Comparison of ENCODE assay signal across 22 mouse cellular contexts in genomic region chr10:3383176-3383575, GRCm38 (mm10). TPM values are rescaled to one million over a fixed set of nuclear protein-coding genes. Genes with fewer than 3 reads are reported as not detected.
"Had no signal": no experiment of that assay in that cellular context is flagged by ENCODE, and none has a peak within 500 bp of the region (broad histone marks: within the 10 kb centered on the region; RNA-seq: fewer than 3 reads in every experiment).

No protein-coding gene starts in this region.

- H3K27me3 ChIP-seq: limb, embryonic 13.5 days; liver, embryonic 12.5 days; liver, embryonic 15.5 days; midbrain, embryonic 13.5 days; neural tube, embryonic 13.5 days; stomach, embryonic 15.5 days had no signal

- H3K4me3 ChIP-seq: layer of hippocampus, adult 2 months; limb, embryonic 10.5 days; limb, embryonic 13.5 days; liver, embryonic 12.5 days; liver, embryonic 15.5 days; midbrain, embryonic 10.5 days; midbrain, embryonic 13.5 days; myocyte; neural tube, embryonic 13.5 days; stomach, embryonic 15.5 days had no signal

- H3K36me3 ChIP-seq: limb, embryonic 10.5 days; limb, embryonic 13.5 days; liver, embryonic 12.5 days; liver, embryonic 15.5 days; midbrain, embryonic 10.5 days; midbrain, embryonic 13.5 days; stomach, embryonic 15.5 days had no signal

- H3K27ac ChIP-seq: layer of hippocampus, adult 2 months; limb, embryonic 10.5 days; limb, embryonic 13.5 days; liver, embryonic 12.5 days; liver, embryonic 15.5 days; macrophage; midbrain, embryonic 10.5 days; midbrain, embryonic 13.5 days; neural tube, embryonic 13.5 days; stomach, embryonic 15.5 days had no signal

- DNase-seq: kidney, adult 9 months; kidney, postnatal 14 days; layer of hippocampus, adult 9-11 months; liver; lung, adult 18-20 months; retina, postnatal 1 day; right cerebral cortex, postnatal 4 days; thymus, adult 18-20 months; thymus, postnatal 36 days had no signal

- H3K9me3 ChIP-seq: limb, embryonic 10.5 days; limb, embryonic 13.5 days; liver, embryonic 12.5 days; liver, embryonic 15.5 days; midbrain, embryonic 10.5 days; midbrain, embryonic 13.5 days; neural tube, embryonic 13.5 days; stomach, embryonic 15.5 days had no signal

- ATAC-seq: liver, embryonic 12.5 days; midbrain, embryonic 13.5 days; midbrain, embryonic 16.5 days had no signal

- H3K4me1 ChIP-seq: limb, embryonic 10.5 days; limb, embryonic 13.5 days; liver, embryonic 12.5 days; liver, embryonic 15.5 days; midbrain, embryonic 10.5 days; midbrain, embryonic 13.5 days; neural tube, embryonic 13.5 days; stomach, embryonic 15.5 days had no signal

- H3K9ac ChIP-seq: limb, embryonic 13.5 days; liver, embryonic 12.5 days; liver, embryonic 15.5 days; midbrain, embryonic 13.5 days; neural tube, embryonic 13.5 days; stomach, embryonic 15.5 days had no signal

- H3K4me2 ChIP-seq: limb, embryonic 13.5 days; liver, embryonic 12.5 days; liver, embryonic 15.5 days; midbrain, embryonic 13.5 days; neural tube, embryonic 13.5 days; stomach, embryonic 15.5 days had no signal

RNA-seq across cellular contexts. Expression of gene Ppp1r14c, which starts 17.3 kb away (rescaled TPM):
- total RNA-seq: monocyte, adult 5-6 weeks had no signal
- polyA plus RNA-seq: macrophage had no signal
